Mouse (Mus musculus): ENCODE measurements at regions not wholly inside any gene's neighbourhood (a gene's known extent, or its start where the extent isn't known, plus 50 kb on each side); places are given as distances from the start of the nearest gene placed in this dataset.

- H3K9me3 ChIP-seq (ENCODE audit: low read length) = no peaks in the 10 kb centered on the region
- TF ChIP-seq POU5F1 (IDR thresholded peaks at IDR 0.05; ENCODE audit: borderline replicate concordance, low read length) = no peak
- no peak for TF ChIP-seq NANOG (IDR thresholded peaks at IDR 0.05; ENCODE audit: borderline replicate concordance, low read length)
- TF ChIP-seq CTCF (conservative IDR thresholded peaks at IDR 0.05; ENCODE audit: low read length) = no peak
- H3K4me3 ChIP-seq (replicated peaks; ENCODE audit: low read length) = no peak overlapping the region
- H3K36me3 ChIP-seq (ENCODE audit: insufficient read depth, low read length) = no peaks in the 10 kb centered on the region
- H3K4me1 ChIP-seq (replicated peaks; ENCODE audit: low read depth, low read length) = peaks cover 4% of the 10 kb centered on the region
- H3K27me3 ChIP-seq (ENCODE audit: insufficient read depth, low read length) = peaks cover 4% of the 10 kb centered on the region; the same call in 1 of the 2 replicates
Observed at GRCm38 (mm10) chr16:30827901-30828608, 228.5 kb downstream of the Fam43a start.

DNA sequence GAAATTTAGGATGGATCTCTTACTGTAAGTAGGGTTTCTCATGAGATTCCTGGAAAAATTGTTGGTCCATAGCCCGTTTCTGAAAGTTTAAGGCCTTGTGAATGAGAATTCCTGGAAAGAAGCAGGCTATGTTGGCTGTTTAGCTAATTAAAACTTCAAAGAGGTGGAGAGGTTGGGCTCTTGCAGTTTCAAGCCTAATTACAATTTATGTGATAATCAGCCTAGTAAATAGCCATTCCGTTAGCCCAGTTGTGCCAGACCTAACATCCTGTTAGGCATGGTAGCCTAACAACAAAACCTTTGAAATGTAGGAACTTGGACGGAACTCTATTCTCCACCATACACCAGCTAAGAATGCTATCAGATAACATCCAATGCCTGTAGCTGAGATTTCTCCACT lies 235.0 kb downstream of the Fam43a start:
- peaks cover 20% of the 10 kb centered on the region for H3K4me1 ChIP-seq (replicated peaks; ENCODE audit: low read depth, low read length)
- TF ChIP-seq CTCF (conservative IDR thresholded peaks at IDR 0.05; ENCODE audit: low read length) (no peak), POU5F1 (IDR thresholded peaks at IDR 0.05; ENCODE audit: borderline replicate concordance, low read length) (no peak), NANOG (IDR thresholded peaks at IDR 0.05; ENCODE audit: borderline replicate concordance, low read length) (no peak)
- no peaks in the 10 kb centered on the region for H3K36me3 ChIP-seq (ENCODE audit: insufficient read depth, low read length)

GRCm38 (mm10) chr16:30835678-30836077 lies 236.2 kb downstream of the Fam43a start:
- H3K4me1 ChIP-seq (replicated peaks; ENCODE audit: low read depth, low read length) = peaks cover 20% of the 10 kb centered on the region
- TF ChIP-seq POU5F1 (IDR thresholded peaks at IDR 0.05; ENCODE audit: borderline replicate concordance, low read length) (no peak), NANOG (IDR thresholded peaks at IDR 0.05; ENCODE audit: borderline replicate concordance, low read length) (no peak), CTCF (conservative IDR thresholded peaks at IDR 0.05; ENCODE audit: low read length) (no peak)
- no peaks in the 10 kb centered on the region for H3K36me3 ChIP-seq (ENCODE audit: insufficient read depth, low read length)
- peaks cover 8% of the 10 kb centered on the region for H3K9me3 ChIP-seq (ENCODE audit: low read length)
- H3K27me3 ChIP-seq (ENCODE audit: insufficient read depth, low read length) = 0 out of 2 replicates have a peak, but pooled peaks cover 4% of the 10 kb centered on the region
- H3K4me3 ChIP-seq (replicated peaks; ENCODE audit: low read length) = no peak overlapping the region

More for the DNA sequence above, 235.0 kb downstream of the Fam43a start:
- Histone ChIP-seq H3K4me3 (replicated peaks; ENCODE audit: low read length) (no peak overlapping the region), H3K27me3 (ENCODE audit: insufficient read depth, low read length) (peaks cover 7% of the 10 kb centered on the region; the same call in 1 of the 2 replicates), H3K9me3 (ENCODE audit: low read length) (peaks cover under 1% of the 10 kb centered on the region)

- Histone ChIP-seq H3K36me3 (ENCODE audit: insufficient read depth, low read length) (no peaks in the 10 kb centered on the region), H3K4me1 (replicated peaks; ENCODE audit: low read depth, low read length) (peaks cover 7% of the 10 kb centered on the region; the same call in 1 of the 2 replicates), H3K4me3 (replicated peaks; ENCODE audit: low read length) (no peak overlapping the region), H3K9me3 (ENCODE audit: low read length) (peaks cover 16% of the 10 kb centered on the region), H3K27me3 (ENCODE audit: insufficient read depth, low read length) (no peaks in the 10 kb centered on the region)
- TF ChIP-seq POU5F1 (IDR thresholded peaks at IDR 0.05; ENCODE audit: borderline replicate concordance, low read length) = no peak
Observed at GRCm38 (mm10) chr16:30842831-30843230, 238.4 kb downstream of the Xxylt1 start.

DNA sequence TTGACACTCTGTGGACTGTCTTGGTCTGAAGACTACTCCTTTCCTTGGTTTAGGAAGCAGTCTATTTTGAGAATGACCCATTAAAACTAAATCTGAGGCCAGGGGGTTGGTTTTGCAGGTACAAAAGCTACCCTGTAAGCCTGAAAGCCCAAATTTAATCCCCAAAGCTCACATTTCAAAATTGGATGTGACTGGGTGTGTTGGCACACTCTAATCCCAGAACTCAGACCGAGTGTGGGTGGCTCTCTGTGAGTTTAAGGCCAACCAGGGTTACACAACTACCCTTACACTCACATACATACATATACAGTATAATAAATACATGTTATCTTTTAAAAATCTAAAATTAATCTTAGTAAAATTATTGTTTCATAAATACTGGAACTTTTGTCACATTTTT lies 228.6 kb downstream of the Xxylt1 start:
- no peak overlapping the region for H3K4me3 ChIP-seq (replicated peaks; ENCODE audit: low read length)
- no peaks in the 10 kb centered on the region for H3K36me3 ChIP-seq (ENCODE audit: insufficient read depth, low read length)
- no peaks in the 10 kb centered on the region for H3K9me3 ChIP-seq (ENCODE audit: low read length)
- H3K27me3 ChIP-seq (ENCODE audit: insufficient read depth, low read length) = no peaks in the 10 kb centered on the region
- peaks cover 12% of the 10 kb centered on the region for H3K4me1 ChIP-seq (replicated peaks; ENCODE audit: low read depth, low read length)
- TF ChIP-seq NANOG (IDR thresholded peaks at IDR 0.05; ENCODE audit: borderline replicate concordance, low read length) = no peak
- no peak for TF ChIP-seq POU5F1 (IDR thresholded peaks at IDR 0.05; ENCODE audit: borderline replicate concordance, low read length)
- TF ChIP-seq CTCF (conservative IDR thresholded peaks at IDR 0.05; ENCODE audit: low read length) = no peak

DNA sequence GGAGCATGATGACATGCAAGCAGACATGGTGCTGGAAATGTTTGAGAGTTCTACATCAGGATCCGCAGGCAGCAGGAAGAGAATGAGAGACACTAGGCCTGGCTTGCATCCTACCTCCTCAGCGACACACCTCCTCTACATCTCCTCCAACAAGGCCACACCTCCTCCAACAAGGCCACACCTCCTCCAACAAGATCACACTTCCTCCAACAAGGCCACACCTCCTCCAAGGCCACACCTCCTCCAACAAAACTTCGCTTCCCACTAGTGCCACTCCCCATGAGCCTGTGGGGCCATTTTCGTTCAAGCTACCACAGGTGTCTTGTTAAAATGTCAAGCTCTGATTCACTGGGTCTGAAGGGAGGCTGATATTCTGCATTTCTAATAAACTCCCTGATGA lies 226.5 kb downstream of the Xxylt1 start:
- Histone ChIP-seq H3K27me3 (ENCODE audit: insufficient read depth, low read length) (no peaks in the 10 kb centered on the region), H3K4me3 (replicated peaks; ENCODE audit: low read length) (no peak overlapping the region), H3K4me1 (replicated peaks; ENCODE audit: low read depth, low read length) (peaks cover 24% of the 10 kb centered on the region), H3K9me3 (ENCODE audit: low read length) (no peaks in the 10 kb centered on the region), H3K36me3 (ENCODE audit: insufficient read depth, low read length) (no peaks in the 10 kb centered on the region)
- TF ChIP-seq CTCF (conservative IDR thresholded peaks at IDR 0.05; ENCODE audit: low read length) (no peak), POU5F1 (IDR thresholded peaks at IDR 0.05; ENCODE audit: borderline replicate concordance, low read length) (no peak), NANOG (IDR thresholded peaks at IDR 0.05; ENCODE audit: borderline replicate concordance, low read length) (no peak)

DNA sequence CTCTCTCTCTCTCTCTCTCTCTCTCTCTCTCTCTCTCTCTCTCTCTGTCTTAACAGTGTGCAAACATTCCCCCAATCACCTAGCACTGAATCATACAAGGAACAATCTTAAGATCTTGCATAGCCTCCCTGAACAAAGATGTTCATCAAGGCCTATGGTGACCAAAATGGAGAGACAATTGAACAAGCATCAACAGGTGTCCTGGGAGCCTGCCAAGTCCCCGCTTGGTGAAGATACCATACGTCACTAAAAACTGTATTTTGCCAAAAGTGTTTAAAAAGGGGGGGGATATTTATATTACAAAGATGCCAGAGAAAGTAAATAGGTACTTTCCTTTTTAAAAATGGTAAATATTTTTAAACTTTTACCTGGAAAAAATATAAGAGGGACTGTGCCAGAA lies 223.6 kb downstream of the Xxylt1 start:
- H3K4me3 ChIP-seq (replicated peaks; ENCODE audit: low read length) = no peak overlapping the region
- H3K9me3 ChIP-seq (ENCODE audit: low read length) = no peaks in the 10 kb centered on the region
- peaks cover 31% of the 10 kb centered on the region for H3K4me1 ChIP-seq (replicated peaks; ENCODE audit: low read depth, low read length)
- TF ChIP-seq NANOG (IDR thresholded peaks at IDR 0.05; ENCODE audit: borderline replicate concordance, low read length) = no peak
- no peak for TF ChIP-seq CTCF (conservative IDR thresholded peaks at IDR 0.05; ENCODE audit: low read length)
- no peak for TF ChIP-seq POU5F1 (IDR thresholded peaks at IDR 0.05; ENCODE audit: borderline replicate concordance, low read length)
- no peaks in the 10 kb centered on the region for H3K27me3 ChIP-seq (ENCODE audit: insufficient read depth, low read length)
- H3K36me3 ChIP-seq (ENCODE audit: insufficient read depth, low read length) = no peaks in the 10 kb centered on the region

DNA sequence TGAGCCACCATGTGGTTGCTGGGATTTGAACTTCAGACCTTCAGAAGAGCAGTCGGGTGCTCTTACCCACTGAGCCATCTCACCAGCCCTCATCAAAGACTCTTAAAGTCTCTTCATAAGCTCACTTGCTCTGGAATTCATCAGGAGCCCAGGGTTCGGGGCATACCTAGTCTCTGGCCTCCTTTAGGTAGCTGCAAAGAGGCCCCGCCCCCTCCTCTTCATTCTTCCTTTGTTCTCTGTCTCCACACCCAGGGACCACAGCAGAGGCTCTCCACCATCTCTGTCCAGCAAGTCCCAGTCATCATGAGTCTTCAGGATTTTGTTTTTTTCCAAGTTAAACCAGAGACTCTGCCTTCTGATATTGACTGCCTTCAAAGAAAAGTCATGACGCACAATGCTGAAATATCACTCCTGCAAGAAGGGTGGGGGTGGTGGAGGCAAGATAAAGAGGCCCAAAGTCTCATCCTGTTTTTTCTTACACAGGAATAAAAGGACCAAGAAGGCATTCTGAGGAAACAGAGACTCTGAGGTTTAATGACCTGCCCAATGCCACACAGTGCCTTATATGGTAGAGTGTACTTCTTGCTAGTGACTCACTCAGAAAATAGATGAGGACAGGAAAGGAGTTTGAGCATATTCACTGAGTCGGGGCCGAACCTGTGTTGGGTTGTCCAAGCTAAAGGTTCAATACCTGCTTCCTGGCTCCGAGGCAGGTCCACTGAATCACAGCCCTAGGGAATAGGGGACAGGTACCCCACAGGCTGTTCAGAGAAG lies 211.9 kb downstream of the Xxylt1 start:
- TF ChIP-seq POU5F1 (IDR thresholded peaks at IDR 0.05; ENCODE audit: borderline replicate concordance, low read length) = no peak
- TF ChIP-seq CTCF (conservative IDR thresholded peaks at IDR 0.05; ENCODE audit: low read length) = no peak
- no peak for TF ChIP-seq NANOG (IDR thresholded peaks at IDR 0.05; ENCODE audit: borderline replicate concordance, low read length)
- Histone ChIP-seq H3K27me3 (ENCODE audit: insufficient read depth, low read length) (peaks cover 4% of the 10 kb centered on the region; the same call in 1 of the 2 replicates), H3K9me3 (ENCODE audit: low read length) (peaks cover 13% of the 10 kb centered on the region), H3K36me3 (ENCODE audit: insufficient read depth, low read length) (no peaks in the 10 kb centered on the region), H3K4me1 (replicated peaks; ENCODE audit: low read depth, low read length) (peaks cover 57% of the 10 kb centered on the region), H3K4me3 (replicated peaks; ENCODE audit: low read length) (peak overlapping the region; percentile 37)
